In genomic region chr12:111731822-111732807, GRCm38 (mm10) we compare ENCODE assay signal across 8 mouse cellular contexts. TPM values are rescaled to one million over a fixed set of nuclear protein-coding genes. Genes with fewer than 3 reads are reported as not detected.
DNase-seq lines count a peak whose midpoint lies in the region; ATAC-seq lines count a peak whose summit lies in the region.

No protein-coding gene starts in this region.

- H3K4me1 ChIP-seq in embryonic facial prominence, embryonic 14.5 days (ENCODE audit: control insufficient read depth, insufficient read depth, low read length): no peaks in the 10 kb centered on the region
- peaks cover 13% of the 10 kb centered on the region for H3K4me1 ChIP-seq in limb, embryonic 15.5 days

- DNase-seq in A20 (ENCODE audit: low read depth, low spot score): peak; percentile 81
- peak; percentile 65 to 77 for DNase-seq in adrenal gland, postnatal 4 days (ENCODE audit: low spot score in 2 of 2)
- peak; percentile 95 for DNase-seq in embryonic facial prominence, embryonic 14.5 days (ENCODE audit: low spot score)
- peak; percentile 76 to 85 for DNase-seq in heart, adult 9 months (ENCODE audit: low spot score in 2 of 2)
- peak; percentile 84 for DNase-seq in kidney, adult 9 months
- peak; percentile 42 to 69 for DNase-seq in monocyte, adult 2 months (ENCODE audit: low read depth in 1 of 2, low spot score in 2 of 2)
- DNase-seq in spleen, postnatal 14 days (ENCODE audit: low spot score in 2 of 2): peak; percentile 62 to 72

- peak overlapping the region; percentile 48 for H3K4me2 ChIP-seq in embryonic facial prominence, embryonic 14.5 days (ENCODE audit: low read depth, low read length)
- H3K4me2 ChIP-seq in limb, embryonic 15.5 days: peak overlapping the region; percentile 46

- H3K9ac ChIP-seq in embryonic facial prominence, embryonic 14.5 days (ENCODE audit: low read depth, low read length): 0 out of 2 replicates have a peak overlapping the region, but pooled peaks have one; percentile 22
- no peak overlapping the region for H3K9ac ChIP-seq in limb, embryonic 15.5 days

- peaks cover 23% of the 10 kb centered on the region for H3K36me3 ChIP-seq in embryonic facial prominence, embryonic 14.5 days (ENCODE audit: control insufficient read depth, insufficient read depth, low read length)
- H3K36me3 ChIP-seq in limb, embryonic 15.5 days: peaks cover 31% of the 10 kb centered on the region

- H3K27ac ChIP-seq in embryonic facial prominence, embryonic 14.5 days (replicated peaks; ENCODE audit: low read depth, low read length): peak overlapping the region; percentile 45; the same call in 1 of the 2 replicates
- 0 out of 2 replicates have a peak overlapping the region, but pooled peaks have one; percentile 27 for H3K27ac ChIP-seq in limb, embryonic 15.5 days

- no peaks in the 10 kb centered on the region for H3K9me3 ChIP-seq in embryonic facial prominence, embryonic 14.5 days (ENCODE audit: control insufficient read depth, low read length)
- no peaks in the 10 kb centered on the region for H3K9me3 ChIP-seq in limb, embryonic 15.5 days

- 0 out of 2 replicates have a peak overlapping the region, but pooled peaks have one; percentile 11 for H3K4me3 ChIP-seq in embryonic facial prominence, embryonic 14.5 days (ENCODE audit: low read depth, low read length)
- 0 out of 2 replicates have a peak overlapping the region, but pooled peaks have one; percentile 4 for H3K4me3 ChIP-seq in limb, embryonic 15.5 days

- WGBS in embryonic facial prominence, embryonic 14.5 days: 30% methylated on average over 30 of the region's 30 CpGs
- WGBS in limb, embryonic 15.5 days: 30% methylated on average over 30 of the region's 30 CpGs

- ATAC-seq in embryonic facial prominence, embryonic 14.5 days (ENCODE audit: low read depth): peak; percentile 95
- ATAC-seq in limb, embryonic 15.5 days (ENCODE audit: insufficient number of reproducible peaks, low FRiP score, low TSS enrichment, low read depth): peak; percentile 88

- no peaks in the 10 kb centered on the region for H3K27me3 ChIP-seq in embryonic facial prominence, embryonic 14.5 days (replicated peaks; ENCODE audit: control insufficient read depth, insufficient read depth, low read length)
- H3K27me3 ChIP-seq in limb, embryonic 15.5 days: no peaks in the 10 kb centered on the region

RNA-seq across cellular contexts. Expression of gene Apopt1, which starts 19.1 kb away (rescaled TPM):
- 10 to 100 TPM; 65.4 to 70.1 TPM for total RNA-seq in adrenal gland, postnatal 4 days (2021)
- 46.6 and 48.0 TPM in 2 replicates for polyA plus RNA-seq in embryonic facial prominence, embryonic 14.5 days (2014; fragmentation: Nextera tagmentation; extraction: Ambion mirVana)
- polyA plus RNA-seq in limb, embryonic 15.5 days (2015; fragmentation: Nextera tagmentation; extraction: Ambion mirVana): 48.4 and 51.2 TPM in 2 replicates

RNA-seq across cellular contexts. Expression of gene Bag5, which starts 19.1 kb away (rescaled TPM):
- total RNA-seq in adrenal gland, postnatal 4 days (2021): 10 to 100 TPM; 35.8 to 37.0 TPM
- 59.0 and 61.5 TPM in 2 replicates for polyA plus RNA-seq in embryonic facial prominence, embryonic 14.5 days (2014; fragmentation: Nextera tagmentation; extraction: Ambion mirVana)
- 69.4 and 71.2 TPM in 2 replicates for polyA plus RNA-seq in limb, embryonic 15.5 days (2015; fragmentation: Nextera tagmentation; extraction: Ambion mirVana)

RNA-seq across cellular contexts. Expression of gene Klc1, which starts 26.5 kb away (rescaled TPM):
- 100 to 1,000 TPM; 128 to 142 TPM for total RNA-seq in adrenal gland, postnatal 4 days (2021)
- 128 and 137 TPM in 2 replicates for polyA plus RNA-seq in embryonic facial prominence, embryonic 14.5 days (2014; fragmentation: Nextera tagmentation; extraction: Ambion mirVana)
- polyA plus RNA-seq in limb, embryonic 15.5 days (2015; fragmentation: Nextera tagmentation; extraction: Ambion mirVana): 107 and 121 TPM in 2 replicates

RNA-seq across cellular contexts. Expression of gene Trmt61a, which starts 54.2 kb away (rescaled TPM):
- 10 to 100 TPM; 11.7 to 13.8 TPM for total RNA-seq in adrenal gland, postnatal 4 days (2021)
- 5.8 and 7.9 TPM in 2 replicates for polyA plus RNA-seq in embryonic facial prominence, embryonic 14.5 days (2014; fragmentation: Nextera tagmentation; extraction: Ambion mirVana)
- polyA plus RNA-seq in limb, embryonic 15.5 days (2015; fragmentation: Nextera tagmentation; extraction: Ambion mirVana): 14.4 and 14.8 TPM in 2 replicates

RNA-seq across cellular contexts. Expression of gene Ckb, which starts 60.0 kb away (rescaled TPM):
- total RNA-seq in adrenal gland, postnatal 4 days (2021): 10 to 100 TPM; 39.6 to 40.9 TPM
- polyA plus RNA-seq in embryonic facial prominence, embryonic 14.5 days (2014; fragmentation: Nextera tagmentation; extraction: Ambion mirVana): 206 and 208 TPM in 2 replicates
- polyA plus RNA-seq in limb, embryonic 15.5 days (2015; fragmentation: Nextera tagmentation; extraction: Ambion mirVana): 132 and 183 TPM in 2 replicates

Comparison
In these comparisons a context has a peak if more than half of its experiments do, and no peak if none do; other contexts are left out.
1. Peak in every context shown above with its lines: DNase-seq, ATAC-seq, H3K4me3 ChIP-seq and H3K27ac ChIP-seq.